Mouse (Mus musculus) cerebellum, adult 2 months (tissue): Measurements from ENCODE around the gene Cep170. TPM values are rescaled to one million over a fixed set of nuclear protein-coding genes. Genes with fewer than 3 reads are reported as not detected.

Experiments used
- DNase-seq, 2 experiments: peaks; one replicate each; pipeline ENCODE4 v3.0.0; 2021
- H3K27ac ChIP-seq: fragments of 200-500 bp; 2 replicates; pipeline ENCODE4 v1.5.1; 2012; ENCODE audit warnings: low read length, control low read depth, inconsistent platforms; ENCODE audit not compliant: insufficient read depth
- H3K27me3 ChIP-seq: fragments of 200-500 bp; 2 replicates; pipeline ENCODE4 v1.6.1; 2012; ENCODE audit warnings: inconsistent platforms, mild to moderate bottlenecking, low read length, moderate library complexity; ENCODE audit not compliant: control insufficient read depth, insufficient read depth
- H3K4me1 ChIP-seq: fragments of 200-500 bp; 2 replicates; pipeline ENCODE4 v1.6.1; 2011; ENCODE audit warnings: low read length; ENCODE audit not compliant: control insufficient read depth, insufficient read depth
- H3K4me3 ChIP-seq: fragments of 200-500 bp; replicated peaks from 2 replicates; pipeline ENCODE3; 2011; ENCODE audit warnings: mild to moderate bottlenecking, low read depth, low read length, control low read depth; ENCODE audit not compliant: insufficient read depth
- CTCF ChIP-seq: fragments of 200-500 bp; IDR thresholded peaks from 2 replicates; pipeline ENCODE4 v1.5.1; 2011; ENCODE audit warnings: low read depth, mild to moderate bottlenecking, control low read depth, low read length, moderate library complexity, borderline replicate concordance; ENCODE audit not compliant: insufficient read depth
- POLR2A ChIP-seq: fragments of 200-500 bp; IDR thresholded peaks from 2 replicates; pipeline ENCODE4 v1.6.1; 2011; ENCODE audit warnings: low read length, control low read depth, borderline replicate concordance; ENCODE audit not compliant: insufficient read depth
- WGBS: fragments of 180-500 bp; shearing (Covaris S2); methylation state at CpG from one replicate; pipeline ENCODE4 v1.1.7; 2018; 5-methylcytosine and 5-hydroxymethylcytosine counted together
- polyA plus RNA-seq: library from polyadenylated mRNA; depleted of rRNA; stranded (reverse); fragments of >200 nt; gene quantifications from 2 replicates; pipeline ENCODE4 v1.2.3, GENCODE M21; 2012

The Cep170 gene
- polyA plus RNA-seq, 1 experiment, result 69.6 TPM

- Histone ChIP-seq H3K27me3 (no peaks in the 10 kb centered on the region), H3K4me1 (peaks cover 3% of the 10 kb centered on the region; the same call in 1 of the 2 replicates), H3K4me3 (no peak overlapping the region), H3K27ac (no peak overlapping the region)
- no peak for TF ChIP-seq POLR2A
- TF ChIP-seq CTCF, result no peak
- DNase-seq, result no peak
- 45% methylated on average over 1 of the region's 1 CpGs for WGBS
Measured at GRCm38 (mm10) chr1:176821929-176822328, 8.1 kb upstream of the Cep170 start.

GRCm38 (mm10) chr1:176818763-176819162, 4.9 kb upstream of the Cep170 start:
- Histone ChIP-seq H3K27ac (no peak overlapping the region), H3K4me1 (no peaks in the 10 kb centered on the region), H3K4me3 (no peak overlapping the region), H3K27me3 (no peaks in the 10 kb centered on the region)
- no peak for TF ChIP-seq CTCF
- no peak for TF ChIP-seq POLR2A
- no peak for DNase-seq
- 63% methylated on average over 6 of the region's 6 CpGs for WGBS

GRCm38 (mm10) chr1:176818147-176818546, 4.3 kb upstream of the Cep170 start:
- 93% methylated on average over 2 of the region's 2 CpGs for WGBS
- H3K4me1 ChIP-seq, result no peaks in the 10 kb centered on the region
- H3K4me3 ChIP-seq, result no peak overlapping the region
- no peaks in the 10 kb centered on the region for H3K27me3 ChIP-seq
- DNase-seq, result no peak
- no peak overlapping the region for H3K27ac ChIP-seq
- no peak for TF ChIP-seq POLR2A
- TF ChIP-seq CTCF, result no peak

GRCm38 (mm10) chr1:176816728-176817127, 2.9 kb upstream of the Cep170 start:
- no peak for DNase-seq
- H3K4me1 ChIP-seq, result no peaks in the 10 kb centered on the region
- no peaks in the 10 kb centered on the region for H3K27me3 ChIP-seq
- WGBS, result 86% methylated on average over 4 of the region's 4 CpGs
- no peak for TF ChIP-seq CTCF
- no peak for TF ChIP-seq POLR2A
- no peak overlapping the region for H3K4me3 ChIP-seq
- no peak overlapping the region for H3K27ac ChIP-seq

GRCm38 (mm10) chr1:176814591-176815062, 760 bp upstream of the Cep170 start, which contains the start of gene Sdccag8:
Sdccag8 (plus strand) TSS chr1:176814660.
- no peak for TF ChIP-seq CTCF
- TF ChIP-seq POLR2A, result peak; percentile 53; the same call in 1 of the 2 replicates
- Histone ChIP-seq H3K4me3 (peak within 1 kb of the TSS; percentile 90), H3K4me1 (no peaks in the 10 kb centered on the region), H3K27ac (peak within 1 kb of the TSS; percentile 95), H3K27me3 (no peaks in the 10 kb centered on the region)
- under 1% methylated on average over 25 of the region's 25 CpGs for WGBS
- peak; percentile 91 to 96 for DNase-seq

- under 1% methylated on average over 69 of the region's 75 CpGs for WGBS
- TF ChIP-seq POLR2A, result no peak
- no peak for TF ChIP-seq CTCF
- no peaks in the 10 kb centered on the region for H3K4me1 ChIP-seq
Measured at GRCm38 (mm10) chr1:176813292-176814035, 403 bp downstream of the Cep170 start.

GRCm38 (mm10) chr1:176812491-176813291, 1.2 kb downstream of the Cep170 start:
- TF ChIP-seq CTCF (no peak), POLR2A (no peak)
- peak overlapping the region; percentile 76 for H3K27ac ChIP-seq
- no peaks in the 10 kb centered on the region for H3K4me1 ChIP-seq
- DNase-seq, result no peak
- WGBS, result 5% methylated on average over 11 of the region's 11 CpGs
- H3K27me3 ChIP-seq, result no peaks in the 10 kb centered on the region
- H3K4me3 ChIP-seq, result peak overlapping the region; percentile 90

More at GRCm38 (mm10) chr1:176813292-176814035, 403 bp downstream of the Cep170 start:
- Histone ChIP-seq H3K4me3 (peak overlapping the region; percentile 90), H3K27me3 (no peaks in the 10 kb centered on the region), H3K27ac (peak overlapping the region; percentile 95)
- DNase-seq, result peak; percentile 79 to 81

- H3K27ac ChIP-seq, result no peak overlapping the region
- 57% methylated on average over 3 of the region's 3 CpGs for WGBS
- DNase-seq, result no peak
- H3K27me3 ChIP-seq, result no peaks in the 10 kb centered on the region
- no peaks in the 10 kb centered on the region for H3K4me1 ChIP-seq
- no peak overlapping the region for H3K4me3 ChIP-seq
- TF ChIP-seq CTCF (no peak), POLR2A (no peak)
Measured at GRCm38 (mm10) chr1:176811892-176812291, 2.0 kb downstream of the Cep170 start.
